Mouse (Mus musculus) megakaryocyte-erythroid progenitor cell, adult 5-6 weeks (primary cell): Measurements from ENCODE around the gene 1600014C23Rik. TPM values are rescaled to one million over a fixed set of nuclear protein-coding genes. Genes with fewer than 3 reads are reported as not detected.

Experiments used
- ATAC-seq: replicated peaks from 2 replicates; pipeline ENCODE4 v1.8.0; 2016; ENCODE audit warnings: mild to moderate bottlenecking, inconsistent platforms; ENCODE audit not compliant: severe bottlenecking, poor library complexity, low FRiP score, low TSS enrichment
- total RNA-seq, 2 experiments: library from RNA; stranded (forward) in 1 of 2; stranded (reverse) in 1 of 2; fragments of 200-1000, 215-1000 nt in 1 of 2; fragments of >200 nt in 1 of 2; fragmentation: Nextera tagmentation in 1 of 2; gene quantifications; 2 replicates each; pipeline ENCODE4 v1.2.3; 2014 to 2017

1600014C23Rik gene
- total RNA-seq, 2 experiments from 2014 or later = not detected

- ATAC-seq = no peak
Measured at GRCm38 (mm10) chr17:45698368-45698767, 35.3 kb downstream of the 1600014C23Rik start.

DNA sequence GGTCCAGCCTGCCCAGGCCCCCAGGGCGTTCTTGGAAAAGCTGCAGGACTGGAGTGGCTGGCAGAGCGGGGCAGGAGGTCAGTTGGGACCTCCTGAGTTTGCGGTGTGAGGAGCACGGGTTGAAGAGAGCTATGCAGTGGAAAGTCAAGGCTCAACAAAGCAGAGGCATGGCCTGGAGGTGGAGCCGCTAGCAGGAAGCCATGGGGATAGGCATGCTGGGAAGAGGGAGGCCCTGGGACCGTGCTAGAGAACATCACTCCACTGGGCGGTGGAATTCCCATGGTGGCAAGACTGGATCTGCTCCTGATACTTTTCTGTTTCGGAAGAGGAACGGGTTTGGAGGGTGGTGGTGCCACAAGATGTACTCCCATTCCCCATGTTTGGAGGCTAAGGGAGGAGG, 36.7 kb downstream of the 1600014C23Rik start:
- no peak for ATAC-seq

- peak; percentile 62 for ATAC-seq
Measured at GRCm38 (mm10) chr17:45695227-45696120, 38.2 kb downstream of the 1600014C23Rik start.

- ATAC-seq = no peak
Measured at GRCm38 (mm10) chr17:45693812-45694565, 39.7 kb downstream of the 1600014C23Rik start.

GRCm38 (mm10) chr17:45692159-45692558, 41.5 kb downstream of the 1600014C23Rik start:
- ATAC-seq = no peak

GRCm38 (mm10) chr17:45690044-45690443, 43.6 kb downstream of the 1600014C23Rik start:
- ATAC-seq = no peak

GRCm38 (mm10) chr17:45689120-45689519, 44.5 kb downstream of the 1600014C23Rik start:
- no peak for ATAC-seq

- peak; percentile 53 for ATAC-seq
Measured at GRCm38 (mm10) chr17:45686716-45687115, 46.9 kb downstream of the 1600014C23Rik start, which contains the start of gene Tmem63b. TSS of gene Tmem63b (minus strand) at chr17:45686905.

GRCm38 (mm10) chr17:45686093-45686619, 47.5 kb downstream of the 1600014C23Rik start, which contains the start of gene Mrpl14:
TSS of gene Mrpl14 (plus strand) at chr17:45686322.
- ATAC-seq = peak; percentile 60

DNA sequence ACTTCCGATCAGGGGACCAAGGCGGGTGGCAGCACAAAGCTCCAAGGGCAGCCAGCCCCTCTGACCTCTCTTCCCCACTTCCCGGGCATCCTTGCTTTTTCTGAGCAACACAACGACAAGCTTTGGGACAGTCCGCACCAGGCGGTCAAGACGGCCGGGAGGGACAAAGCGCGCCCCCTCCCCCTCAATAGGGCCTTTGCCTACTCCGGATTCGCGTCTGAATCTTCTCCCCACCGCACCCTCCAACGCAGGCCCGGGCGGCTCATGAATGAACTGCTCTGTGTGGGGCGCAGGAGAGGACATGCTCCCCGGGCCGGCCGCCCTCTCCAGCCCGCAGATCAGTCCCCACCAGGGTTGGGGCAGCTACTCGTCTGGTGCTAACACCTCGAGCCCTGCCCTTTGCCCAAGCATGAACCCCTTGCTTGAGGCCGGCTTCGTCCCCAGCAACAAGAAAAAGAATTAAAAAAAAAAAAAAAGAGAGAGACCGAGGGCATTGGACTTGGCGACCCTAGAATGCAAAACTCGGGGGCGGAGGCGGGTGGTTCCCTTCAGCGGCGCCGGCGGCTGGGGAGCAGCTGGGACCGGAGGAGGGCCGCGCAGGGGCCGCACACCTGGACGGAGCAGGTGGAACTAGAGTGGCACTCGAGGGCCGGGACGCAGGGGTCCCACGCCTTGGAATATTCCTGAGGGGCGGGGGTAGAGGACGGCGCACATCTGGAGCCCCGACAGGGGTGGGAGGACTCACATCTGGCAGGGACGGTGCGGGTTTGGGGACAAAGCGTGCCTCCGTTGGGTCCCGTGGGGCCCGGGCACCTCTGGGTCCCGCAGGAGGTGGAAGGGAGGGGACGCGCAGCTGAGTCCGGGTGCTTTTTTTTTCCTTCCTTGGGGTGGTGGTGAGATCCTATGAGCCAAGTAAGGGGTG, 48.2 kb downstream of the 1600014C23Rik start:
- ATAC-seq = peak; percentile 58

- ATAC-seq = peak; percentile 14; the same call in 1 of the 2 replicates
Measured at GRCm38 (mm10) chr17:45684667-45685131, 48.9 kb downstream of the 1600014C23Rik start.

Other genes with a start within 250 kb of the 1600014C23Rik start
- 17.5 and 20.6 TPM in 2 replicates for gene Aars2, start 227.0 kb downstream of the 1600014C23Rik start, total RNA-seq (2014; fragmentation: Nextera tagmentation)
- gene Aars2, start 227.0 kb downstream of the 1600014C23Rik start, total RNA-seq (2017) = 9.8 and 13.4 TPM in 2 replicates
- not detected in 2 replicates for gene Tcte1, start 210.4 kb downstream of the 1600014C23Rik start, total RNA-seq (2014; fragmentation: Nextera tagmentation)
- gene Tcte1, start 210.4 kb downstream of the 1600014C23Rik start, total RNA-seq (2017) = not detected in 2 replicates
- not detected in 2 replicates for gene Tmem151b, start 184.2 kb downstream of the 1600014C23Rik start, total RNA-seq (2014; fragmentation: Nextera tagmentation)
- not detected in 2 replicates for gene Tmem151b, start 184.2 kb downstream of the 1600014C23Rik start, total RNA-seq (2017)
- 4.2 and 6.0 TPM in 2 replicates for gene Nfkbie, start 178.1 kb downstream of the 1600014C23Rik start, total RNA-seq (2014; fragmentation: Nextera tagmentation)
- 3.2 and 3.9 TPM in 2 replicates for gene Nfkbie, start 178.1 kb downstream of the 1600014C23Rik start, total RNA-seq (2017)
- gene Slc35b2, start 170.0 kb downstream of the 1600014C23Rik start, total RNA-seq (2014; fragmentation: Nextera tagmentation) = 46.9 and 74.5 TPM in 2 replicates
- gene Slc35b2, start 170.0 kb downstream of the 1600014C23Rik start, total RNA-seq (2017) = 27.7 and 60.3 TPM in 2 replicates
- gene Hsp90ab1, start 160.6 kb downstream of the 1600014C23Rik start, total RNA-seq (2014; fragmentation: Nextera tagmentation) = 1,847 and 1,911 TPM in 2 replicates
- gene Hsp90ab1, start 160.6 kb downstream of the 1600014C23Rik start, total RNA-seq (2017) = 2,660 and 3,319 TPM in 2 replicates
- 166 and 176 TPM in 2 replicates for gene Slc29a1, start 134.2 kb downstream of the 1600014C23Rik start, total RNA-seq (2014; fragmentation: Nextera tagmentation)
- 89.2 and 171 TPM in 2 replicates for gene Slc29a1, start 134.2 kb downstream of the 1600014C23Rik start, total RNA-seq (2017)
- not detected in 2 replicates for gene Mymx, start 131.7 kb downstream of the 1600014C23Rik start, total RNA-seq (2014; fragmentation: Nextera tagmentation)
- gene Mymx, start 131.7 kb downstream of the 1600014C23Rik start, total RNA-seq (2017) = not detected in 2 replicates
- 0.98 TPM in 1 of 2 replicates, not detected in the other for gene Capn11, start 74.5 kb downstream of the 1600014C23Rik start, total RNA-seq (2014; fragmentation: Nextera tagmentation)
- 0.15 TPM in 1 of 2 replicates, not detected in the other for gene Capn11, start 74.5 kb downstream of the 1600014C23Rik start, total RNA-seq (2017)
- 79.0 and 88.9 TPM in 2 replicates for gene Mrpl14, start 47.5 kb downstream of the 1600014C23Rik start, total RNA-seq (2014; fragmentation: Nextera tagmentation)
- 9.7 and 14.4 TPM in 2 replicates for gene Mrpl14, start 47.5 kb downstream of the 1600014C23Rik start, total RNA-seq (2017)
- 19.3 and 21.1 TPM in 2 replicates for gene Tmem63b, start 46.9 kb downstream of the 1600014C23Rik start, total RNA-seq (2014; fragmentation: Nextera tagmentation)
- gene Tmem63b, start 46.9 kb downstream of the 1600014C23Rik start, total RNA-seq (2017) = 10.2 and 14.3 TPM in 2 replicates